Mouse (Mus musculus) lung, adult 2 months (tissue): ENCODE measurements around the gene Ddias. TPM values are rescaled to one million over a fixed set of nuclear protein-coding genes. Genes with fewer than 3 reads are reported as not detected.

ENCODE experiments used
- DNase-seq: peaks from one replicate; pipeline ENCODE4 v3.0.0; 2022
- H3K4me1 ChIP-seq: fragments of 200-500 bp; 2 replicates; pipeline ENCODE4 v1.6.1; 2011; ENCODE audit warnings: low read length; ENCODE audit not compliant: control insufficient read depth, insufficient read depth
- H3K4me3 ChIP-seq: fragments of 200-500 bp; replicated peaks from 2 replicates; pipeline ENCODE3; 2011; ENCODE audit warnings: low read depth, mild to moderate bottlenecking, control low read depth, low read length; ENCODE audit errors: extremely low read depth
- CTCF ChIP-seq: fragments of 200-500 bp; IDR thresholded peaks from 2 replicates; pipeline ENCODE4 v1.5.1; 2011; ENCODE audit warnings: mild to moderate bottlenecking, low read length, control low read depth; ENCODE audit not compliant: insufficient read depth
- POLR2A ChIP-seq: fragments of 200-500 bp; IDR thresholded peaks from 2 replicates; pipeline ENCODE4 v1.6.1; 2011; ENCODE audit warnings: low read depth, mild to moderate bottlenecking, control low read depth, low read length, borderline replicate concordance; ENCODE audit errors: extremely low read depth
- WGBS: fragments of 180-500 bp; shearing (Covaris S2); methylation state at CpG from one replicate; pipeline ENCODE4 v1.1.7; 2018; 5-methylcytosine and 5-hydroxymethylcytosine counted together
- polyA plus RNA-seq: library from polyadenylated mRNA; depleted of rRNA; stranded (reverse); fragments of >200 nt; gene quantifications from 2 replicates; pipeline ENCODE4 v1.2.3, GENCODE M21; 2012

Gene Ddias
- polyA plus RNA-seq, 1 experiment: 0.07 TPM

- WGBS: 15% methylated on average over 2 of the region's 2 CpGs
- Histone ChIP-seq H3K4me3 (no peak overlapping the region), H3K4me1 (no peaks in the 10 kb centered on the region)
- TF ChIP-seq POLR2A (no peak), CTCF (0 out of 2 replicates have a peak, but pooled peaks have one; percentile 14)
- no peak for DNase-seq
Measured at GRCm38 (mm10) chr7:92866526-92866925, 7.5 kb downstream of the Ddias start.

GRCm38 (mm10) chr7:92848246-92848645 lies 25.8 kb downstream of the Ddias start:
- DNase-seq: no peak
- TF ChIP-seq CTCF (no peak), POLR2A (no peak)
- WGBS: 88% methylated on average over 3 of the region's 3 CpGs
- Histone ChIP-seq H3K4me3 (no peak overlapping the region), H3K4me1 (no peaks in the 10 kb centered on the region)

GRCm38 (mm10) chr7:92842254-92842653 lies 31.8 kb downstream of the Ddias start:
- Histone ChIP-seq H3K4me1 (no peaks in the 10 kb centered on the region), H3K4me3 (no peak overlapping the region)
- no peak for DNase-seq
- WGBS: 60% methylated on average over 2 of the region's 2 CpGs
- TF ChIP-seq CTCF (no peak), POLR2A (no peak)

- H3K4me1 ChIP-seq: no peaks in the 10 kb centered on the region
- no peak overlapping the region for H3K4me3 ChIP-seq
- 56% methylated on average over 3 of the region's 3 CpGs for WGBS
- no peak for DNase-seq
- TF ChIP-seq POLR2A: no peak
- no peak for TF ChIP-seq CTCF
Measured at GRCm38 (mm10) chr7:92837907-92838306, 36.1 kb downstream of the Ddias start.

- DNase-seq: no peak
- H3K4me1 ChIP-seq: no peaks in the 10 kb centered on the region
- no peak overlapping the region for H3K4me3 ChIP-seq
- 59% methylated on average over 11 of the region's 11 CpGs for WGBS
- no peak for TF ChIP-seq CTCF
- TF ChIP-seq POLR2A: no peak
Measured at GRCm38 (mm10) chr7:92837226-92837625, 36.8 kb downstream of the Ddias start.

GRCm38 (mm10) chr7:92836447-92836846 lies 37.6 kb downstream of the Ddias start:
- no peak for DNase-seq
- H3K4me3 ChIP-seq: no peak overlapping the region
- no peaks in the 10 kb centered on the region for H3K4me1 ChIP-seq
- TF ChIP-seq CTCF: no peak
- no peak for TF ChIP-seq POLR2A
- WGBS: 76% methylated on average over 3 of the region's 3 CpGs

- 74% methylated on average over 2 of the region's 2 CpGs for WGBS
- no peaks in the 10 kb centered on the region for H3K4me1 ChIP-seq
- DNase-seq: no peak
Measured at GRCm38 (mm10) chr7:92834391-92834790, 39.7 kb downstream of the Ddias start.

GRCm38 (mm10) chr7:92832395-92832794 lies 41.7 kb downstream of the Ddias start:
- no peak for DNase-seq
- H3K4me1 ChIP-seq: no peaks in the 10 kb centered on the region
- TF ChIP-seq POLR2A (no peak), CTCF (no peak)
- WGBS: 73% methylated on average over 6 of the region's 6 CpGs
- H3K4me3 ChIP-seq: no peak overlapping the region

More at GRCm38 (mm10) chr7:92834391-92834790, 39.7 kb downstream of the Ddias start:
- TF ChIP-seq CTCF (no peak), POLR2A (no peak)
- H3K4me3 ChIP-seq: no peak overlapping the region

- Histone ChIP-seq H3K4me3 (no peak overlapping the region), H3K4me1 (no peaks in the 10 kb centered on the region)
- TF ChIP-seq POLR2A: no peak
- no peak for TF ChIP-seq CTCF
- no peak for DNase-seq
- 38% methylated on average over 3 of the region's 3 CpGs for WGBS
Measured at GRCm38 (mm10) chr7:92827981-92828380, 46.1 kb downstream of the Ddias start.

GRCm38 (mm10) chr7:92826248-92826647 lies 47.8 kb downstream of the Ddias start:
- 76% methylated on average over 3 of the region's 3 CpGs for WGBS

More at GRCm38 (mm10) chr7:92826248-92826647, 47.8 kb downstream of the Ddias start:
- Histone ChIP-seq H3K4me1 (no peaks in the 10 kb centered on the region), H3K4me3 (no peak overlapping the region)
- DNase-seq: no peak
- TF ChIP-seq POLR2A (no peak), CTCF (no peak)
